Mouse (Mus musculus): ENCODE measurements around the gene Kcnj15. TPM values are rescaled to one million over a fixed set of nuclear protein-coding genes. Genes with fewer than 3 reads are reported as not detected.
A peak's percentile ranks its signal among the peaks of the same experiment; 100 is the strongest.

Kcnj15 gene
- polyA plus RNA-seq, 1 experiment from 2014 or later, result 10.5 TPM

DNA sequence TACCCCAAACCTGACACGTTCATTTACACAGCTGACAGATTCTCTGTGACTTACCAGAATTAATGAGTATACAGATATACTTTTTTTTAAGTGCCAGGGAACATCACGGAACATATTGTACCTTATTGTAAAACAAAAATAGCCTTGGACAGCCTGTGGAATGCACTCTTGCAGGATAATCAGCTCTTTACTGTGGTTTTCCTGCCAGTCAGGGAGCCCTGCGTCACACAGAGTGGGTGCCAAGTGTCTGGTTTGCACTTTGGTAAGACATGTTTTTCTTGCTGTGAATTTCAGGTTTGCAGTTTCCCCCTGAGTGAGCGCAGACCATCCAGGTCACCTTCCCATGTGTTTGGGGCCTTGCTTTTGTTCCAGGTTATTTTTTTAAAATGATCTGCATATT, 15.8 kb upstream of the Kcnj15 start:
- DNase-seq (ENCODE audit: low spot score) (no peak), ATAC-seq (ENCODE audit: low FRiP score, low TSS enrichment) (peak; percentile 37; the same call in 1 of the 2 replicates)
- H3K4me2 ChIP-seq (replicated peaks; ENCODE audit: low read depth), result no peak overlapping the region
- no peaks in the 10 kb centered on the region; the same call in 1 of the 2 replicates for H3K4me1 ChIP-seq (replicated peaks; ENCODE audit: control insufficient read depth, insufficient read depth)
- H3K9me3 ChIP-seq (ENCODE audit: control insufficient read depth, low read length), result no peaks in the 10 kb centered on the region
- TF ChIP-seq CTCF (IDR thresholded peaks at IDR 0.05; ENCODE audit: low read depth) (no peak), EP300 (optimal IDR thresholded peaks at IDR 0.05) (peak; percentile 89)
- H3K36me3 ChIP-seq (ENCODE audit: control insufficient read depth, insufficient read depth, low read length), result no peaks in the 10 kb centered on the region
- no peak overlapping the region for H3K9ac ChIP-seq (ENCODE audit: low read length)
- no peak overlapping the region for H3K4me3 ChIP-seq (ENCODE audit: low read depth, low read length)
- 44% methylated on average over 4 of the region's 4 CpGs for WGBS
- peak overlapping the region; percentile 13; the same call in 1 of the 2 replicates for H3K27ac ChIP-seq (replicated peaks)
- H3K27me3 ChIP-seq (ENCODE audit: control insufficient read depth, insufficient read depth, low read length), result no peaks in the 10 kb centered on the region

DNA sequence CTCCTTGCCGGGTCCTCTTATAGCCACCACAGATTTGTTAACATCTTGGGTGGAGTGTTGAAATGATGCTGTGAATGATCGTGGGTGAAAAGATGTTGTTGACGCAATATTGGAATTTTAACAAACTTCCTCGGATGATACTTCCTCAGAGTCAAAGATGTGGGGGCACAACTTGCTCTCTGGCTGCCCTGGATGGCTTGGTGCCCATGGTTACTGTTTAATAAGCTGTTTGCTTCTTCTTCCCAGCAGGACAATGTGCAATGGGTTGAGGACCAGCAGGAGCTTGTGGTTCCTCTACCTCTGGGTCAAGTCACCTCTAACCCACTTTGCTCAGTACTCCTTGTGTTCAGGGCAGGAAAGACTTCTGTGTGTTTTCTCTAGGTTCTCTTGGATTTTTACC, 15.2 kb upstream of the Kcnj15 start:
- Histone ChIP-seq H3K36me3 (ENCODE audit: control insufficient read depth, insufficient read depth, low read length) (no peaks in the 10 kb centered on the region), H3K27ac (replicated peaks) (peak overlapping the region; percentile 13; the same call in 1 of the 2 replicates), H3K4me3 (ENCODE audit: low read depth, low read length) (no peak overlapping the region), H3K4me1 (replicated peaks; ENCODE audit: control insufficient read depth, insufficient read depth) (no peaks in the 10 kb centered on the region; the same call in 1 of the 2 replicates), H3K9ac (ENCODE audit: low read length) (no peak overlapping the region), H3K27me3 (ENCODE audit: control insufficient read depth, insufficient read depth, low read length) (no peaks in the 10 kb centered on the region), H3K9me3 (ENCODE audit: control insufficient read depth, low read length) (no peaks in the 10 kb centered on the region), H3K4me2 (replicated peaks; ENCODE audit: low read depth) (no peak overlapping the region)
- no peak for TF ChIP-seq CTCF (IDR thresholded peaks at IDR 0.05; ENCODE audit: low read depth)
- no peak for TF ChIP-seq EP300 (optimal IDR thresholded peaks at IDR 0.05)
- DNase-seq (ENCODE audit: low spot score), result no peak
- no peak for ATAC-seq (ENCODE audit: low FRiP score, low TSS enrichment)
- 59% methylated on average over 4 of the region's 4 CpGs for WGBS

DNA sequence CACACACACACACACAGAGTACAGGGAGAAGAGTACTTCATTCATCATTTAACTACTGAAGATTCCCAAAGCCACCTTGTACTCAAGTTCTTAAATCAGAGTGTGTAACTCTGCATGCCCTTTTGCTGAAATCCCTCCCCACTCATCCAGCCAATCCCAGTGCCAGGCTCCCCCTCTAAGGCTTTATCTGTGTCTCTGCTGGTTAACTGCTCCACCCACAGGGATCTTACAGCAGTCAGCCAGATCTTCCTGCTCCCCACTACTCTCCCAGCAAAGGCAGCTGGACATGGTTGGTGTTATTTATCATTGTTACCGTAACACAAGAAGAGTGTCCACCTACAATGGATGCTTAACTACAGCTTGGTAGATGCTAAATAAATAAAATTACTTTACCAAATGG, 14.0 kb upstream of the Kcnj15 start:
- Histone ChIP-seq H3K4me1 (replicated peaks; ENCODE audit: control insufficient read depth, insufficient read depth) (no peaks in the 10 kb centered on the region; the same call in 1 of the 2 replicates), H3K9ac (ENCODE audit: low read length) (no peak overlapping the region), H3K4me2 (replicated peaks; ENCODE audit: low read depth) (no peak overlapping the region), H3K36me3 (ENCODE audit: control insufficient read depth, insufficient read depth, low read length) (no peaks in the 10 kb centered on the region), H3K27me3 (ENCODE audit: control insufficient read depth, insufficient read depth, low read length) (no peaks in the 10 kb centered on the region), H3K27ac (replicated peaks) (no peak overlapping the region), H3K9me3 (ENCODE audit: control insufficient read depth, low read length) (no peaks in the 10 kb centered on the region), H3K4me3 (ENCODE audit: low read depth, low read length) (no peak overlapping the region)
- ATAC-seq (ENCODE audit: low FRiP score, low TSS enrichment), result no peak
- 76% methylated on average over 1 of the region's 1 CpGs for WGBS
- no peak for TF ChIP-seq CTCF (IDR thresholded peaks at IDR 0.05; ENCODE audit: low read depth)
- no peak for TF ChIP-seq EP300 (optimal IDR thresholded peaks at IDR 0.05)
- no peak for DNase-seq (ENCODE audit: low spot score)

DNA sequence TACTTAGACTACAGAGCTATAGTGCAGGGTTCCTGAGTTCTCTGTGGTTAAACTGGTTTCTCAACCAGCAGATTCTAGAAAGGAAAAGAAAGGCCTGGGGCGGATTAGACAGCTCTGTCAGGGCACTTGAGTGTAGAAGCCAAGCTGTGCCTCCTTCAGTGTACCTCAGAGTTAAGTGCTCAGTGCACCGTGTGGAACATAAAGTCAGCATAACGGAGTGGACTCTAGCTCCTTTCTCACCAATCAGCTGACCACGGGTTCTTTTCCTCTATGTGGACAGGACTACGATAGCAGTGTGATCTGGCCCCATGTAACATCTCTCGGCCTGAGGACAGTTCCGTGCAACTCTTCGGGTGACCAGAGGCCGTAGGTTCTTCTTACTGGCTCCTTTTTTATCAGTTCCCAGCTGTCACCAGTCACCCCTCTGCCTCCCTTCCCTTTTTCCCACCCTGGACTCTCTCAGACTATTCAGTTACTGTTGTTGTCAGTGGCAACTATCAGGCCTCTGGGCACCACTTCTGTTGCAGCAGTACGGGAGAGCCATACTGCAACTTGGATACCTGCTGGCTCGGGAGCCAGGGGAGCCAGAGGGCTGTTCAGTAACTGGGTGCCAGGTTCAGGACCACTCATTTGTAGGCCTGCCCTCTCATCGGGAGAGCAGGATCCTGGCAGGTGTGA, 12.6 kb upstream of the Kcnj15 start:
- Histone ChIP-seq H3K4me2 (replicated peaks; ENCODE audit: low read depth) (no peak overlapping the region), H3K36me3 (ENCODE audit: control insufficient read depth, insufficient read depth, low read length) (no peaks in the 10 kb centered on the region), H3K4me3 (ENCODE audit: low read depth, low read length) (no peak overlapping the region), H3K27me3 (ENCODE audit: control insufficient read depth, insufficient read depth, low read length) (no peaks in the 10 kb centered on the region), H3K9ac (ENCODE audit: low read length) (no peak overlapping the region), H3K27ac (replicated peaks) (no peak overlapping the region), H3K4me1 (replicated peaks; ENCODE audit: control insufficient read depth, insufficient read depth) (no peaks in the 10 kb centered on the region; the same call in 1 of the 2 replicates), H3K9me3 (ENCODE audit: control insufficient read depth, low read length) (no peaks in the 10 kb centered on the region)
- no peak for DNase-seq (ENCODE audit: low spot score)
- TF ChIP-seq CTCF (IDR thresholded peaks at IDR 0.05; ENCODE audit: low read depth) (no peak), EP300 (optimal IDR thresholded peaks at IDR 0.05) (no peak)
- no peak for ATAC-seq (ENCODE audit: low FRiP score, low TSS enrichment)
- WGBS, result 78% methylated on average over 12 of the region's 12 CpGs

DNA sequence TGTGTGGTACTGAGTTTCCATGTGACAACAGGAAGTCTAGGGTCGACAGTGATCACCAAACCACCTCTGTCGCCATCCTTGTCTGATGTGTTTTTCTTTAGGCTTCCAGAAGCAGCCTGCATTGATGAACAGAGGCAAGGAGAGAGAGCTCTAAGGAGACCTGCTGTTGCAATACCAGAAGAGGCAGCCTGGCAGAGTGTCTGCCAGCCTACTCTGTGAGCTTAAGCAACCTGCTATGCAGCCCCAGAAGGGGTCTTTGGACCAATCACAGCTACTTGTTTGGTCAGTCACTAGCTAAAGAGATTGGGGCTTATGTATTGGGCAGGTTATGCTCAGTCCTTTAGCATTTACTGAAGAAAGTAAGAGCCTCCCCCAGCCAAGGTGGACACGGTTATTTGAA, 11.9 kb upstream of the Kcnj15 start:
- Histone ChIP-seq H3K4me2 (replicated peaks; ENCODE audit: low read depth) (no peak overlapping the region), H3K4me3 (ENCODE audit: low read depth, low read length) (no peak overlapping the region), H3K9ac (ENCODE audit: low read length) (no peak overlapping the region), H3K4me1 (replicated peaks; ENCODE audit: control insufficient read depth, insufficient read depth) (no peaks in the 10 kb centered on the region; the same call in 1 of the 2 replicates), H3K27me3 (ENCODE audit: control insufficient read depth, insufficient read depth, low read length) (no peaks in the 10 kb centered on the region), H3K36me3 (ENCODE audit: control insufficient read depth, insufficient read depth, low read length) (no peaks in the 10 kb centered on the region), H3K27ac (replicated peaks) (no peak overlapping the region), H3K9me3 (ENCODE audit: control insufficient read depth, low read length) (no peaks in the 10 kb centered on the region)
- DNase-seq (ENCODE audit: low spot score) (no peak), ATAC-seq (ENCODE audit: low FRiP score, low TSS enrichment) (no peak)
- 60% methylated on average over 3 of the region's 3 CpGs for WGBS
- TF ChIP-seq CTCF (IDR thresholded peaks at IDR 0.05; ENCODE audit: low read depth) (no peak), EP300 (optimal IDR thresholded peaks at IDR 0.05) (no peak)

DNA sequence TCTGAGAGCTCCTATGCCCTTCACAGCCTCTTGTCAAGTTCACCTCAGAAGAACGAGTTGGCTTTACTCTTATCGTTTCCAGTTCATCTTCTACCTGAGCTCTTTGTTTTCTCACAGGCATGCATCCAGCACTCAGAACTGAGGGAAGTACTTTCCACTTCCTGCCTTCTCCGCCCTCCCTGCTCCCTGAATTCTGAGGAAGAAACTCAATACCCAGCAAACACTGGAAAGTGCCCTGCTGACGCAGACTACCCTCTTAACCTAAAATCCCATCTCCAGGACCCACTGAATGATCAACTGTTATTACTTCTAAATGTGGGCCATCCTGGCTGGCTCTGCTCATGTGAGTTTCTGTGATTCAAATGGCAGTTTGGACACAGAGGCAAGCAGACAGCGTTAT, 8.7 kb upstream of the Kcnj15 start:
- Histone ChIP-seq H3K27ac (replicated peaks) (no peak overlapping the region), H3K4me3 (ENCODE audit: low read depth, low read length) (no peak overlapping the region), H3K9ac (ENCODE audit: low read length) (no peak overlapping the region), H3K36me3 (ENCODE audit: control insufficient read depth, insufficient read depth, low read length) (no peaks in the 10 kb centered on the region), H3K27me3 (ENCODE audit: control insufficient read depth, insufficient read depth, low read length) (no peaks in the 10 kb centered on the region), H3K4me2 (replicated peaks; ENCODE audit: low read depth) (no peak overlapping the region), H3K4me1 (replicated peaks; ENCODE audit: control insufficient read depth, insufficient read depth) (no peaks in the 10 kb centered on the region; the same call in 1 of the 2 replicates), H3K9me3 (ENCODE audit: control insufficient read depth, low read length) (no peaks in the 10 kb centered on the region)
- DNase-seq (ENCODE audit: low spot score) (no peak), ATAC-seq (ENCODE audit: low FRiP score, low TSS enrichment) (no peak)
- 59% methylated on average over 5 of the region's 5 CpGs for WGBS
- no peak for TF ChIP-seq CTCF (IDR thresholded peaks at IDR 0.05; ENCODE audit: low read depth)
- no peak for TF ChIP-seq EP300 (optimal IDR thresholded peaks at IDR 0.05)
